11 mouse cellular contexts compared by ENCODE assay signal in genomic region chr9:99870780-99871555, GRCm38 (mm10). TPM values are rescaled to one million over a fixed set of nuclear protein-coding genes. Genes with fewer than 3 reads are reported as not detected.
DNase-seq lines count a peak whose midpoint lies in the region; ATAC-seq and TF ChIP-seq lines count a peak whose summit lies in the region.
"Had no signal": no experiment of that assay in that cellular context is flagged by ENCODE, and none has a peak within 500 bp of the region (broad histone marks: within the 10 kb centered on the region; RNA-seq: fewer than 3 reads in every experiment).

No protein-coding gene starts in this region.

- peaks cover 99% of the 10 kb centered on the region for H3K27me3 ChIP-seq in heart, embryonic 14.5 days (ENCODE audit: control insufficient read depth, insufficient read depth, low read length)
- peaks cover 40% of the 10 kb centered on the region for H3K27me3 ChIP-seq in hindbrain, embryonic 16.5 days (replicated peaks; ENCODE audit: control insufficient read depth, insufficient read depth, low read length)
- peaks cover 100% of the 10 kb centered on the region for H3K27me3 ChIP-seq in neural tube, embryonic 13.5 days

- no peak for DNase-seq in heart, adult 8-10 months (ENCODE audit: low spot score)
- DNase-seq in embryo, embryonic 9.5 days (ENCODE audit: extremely low spot score) = peak; percentile 47
- no peak for DNase-seq in spleen, postnatal 4 days (ENCODE audit: low spot score in 2 of 2)
- DNase-seq in adrenal gland, adult 8-10 months = no peak
- no peak for DNase-seq in left cerebral cortex, adult 2 months (ENCODE audit: extremely low spot score in 1 of 2, low spot score in 2 of 2)
- DNase-seq: kidney, adult 11 months; liver had no signal

- H3K9me3 ChIP-seq in heart, embryonic 14.5 days (ENCODE audit: control insufficient read depth, low read length) = no peaks in the 10 kb centered on the region
- no peaks in the 10 kb centered on the region for H3K9me3 ChIP-seq in hindbrain, embryonic 16.5 days (ENCODE audit: control insufficient read depth, low read length)
- H3K9me3 ChIP-seq in neural tube, embryonic 13.5 days = no peaks in the 10 kb centered on the region

- H3K4me1 ChIP-seq in heart, embryonic 14.5 days (ENCODE audit: control insufficient read depth in 2 of 2, insufficient read depth in 2 of 2, low read length in 2 of 2) = peaks cover 0 to 6% of the 10 kb centered on the region in 2 experiments; a peak in 2 of 4 replicates
- H3K4me1 ChIP-seq in hindbrain, embryonic 16.5 days (ENCODE audit: control insufficient read depth, insufficient read depth, low read depth, low read length) = peaks cover 16% of the 10 kb centered on the region
- peaks cover 33% of the 10 kb centered on the region for H3K4me1 ChIP-seq in neural tube, embryonic 13.5 days (replicated peaks)

- WGBS in heart, embryonic 14.5 days = 3% methylated on average over 37 of the region's 37 CpGs
- under 1% methylated on average over 37 of the region's 37 CpGs for WGBS in hindbrain, embryonic 16.5 days
- 1% methylated on average over 37 of the region's 37 CpGs for WGBS in neural tube, embryonic 13.5 days

- peak overlapping the region; percentile 18; the same call in 1 of the 2 replicates for H3K4me2 ChIP-seq in heart, embryonic 14.5 days (ENCODE audit: low read length)
- H3K4me2 ChIP-seq in hindbrain, embryonic 16.5 days (ENCODE audit: low read length) = peak overlapping the region; percentile 26
- peak overlapping the region; percentile 7; the same call in 1 of the 2 replicates for H3K4me2 ChIP-seq in neural tube, embryonic 13.5 days

- no peak for TF ChIP-seq CTCF in left cerebral cortex, adult 2 months (IDR thresholded peaks at IDR 0.05)

- no peaks in the 10 kb centered on the region for H3K36me3 ChIP-seq in heart, embryonic 14.5 days (ENCODE audit: control insufficient read depth, insufficient read depth, low read length)
- H3K36me3 ChIP-seq in hindbrain, embryonic 16.5 days (ENCODE audit: control insufficient read depth, insufficient read depth, low read length) = no peaks in the 10 kb centered on the region
- no peaks in the 10 kb centered on the region for H3K36me3 ChIP-seq in neural tube, embryonic 13.5 days

- ATAC-seq in heart, embryonic 14.5 days (ENCODE audit: insufficient number of reproducible peaks, insufficient read depth, low FRiP score, low read depth) = no peak
- no peak for ATAC-seq in hindbrain, embryonic 16.5 days
- ATAC-seq in neural tube, embryonic 13.5 days (ENCODE audit: low read depth) = no peak

- H3K27ac ChIP-seq in heart, embryonic 14.5 days (replicated peaks in 1 of 2; ENCODE audit: control insufficient read depth in 1 of 2, insufficient read depth in 1 of 2, low read depth in 2 of 2, low read length in 2 of 2) = no peak overlapping the region
- no peak overlapping the region for H3K27ac ChIP-seq in hindbrain, embryonic 16.5 days (ENCODE audit: low read depth, low read length)
- no peak overlapping the region for H3K27ac ChIP-seq in neural tube, embryonic 13.5 days (replicated peaks)
- no peak overlapping the region for H3K27ac ChIP-seq in left cerebral cortex, adult 2 months

- intact Hi-C loops in left cerebral cortex, adult 2 months (cut with DNase I) = loop anchor here (5.0 kb wide), 1 partner anchor 914 kb away; the partner anchor contains the start of gene Foxl2

- peak overlapping the region in 1 of 2 experiments; percentile 9; a peak in 1 of 4 replicates for H3K4me3 ChIP-seq in heart, embryonic 14.5 days (ENCODE audit: control insufficient read depth in 1 of 2, insufficient read depth in 1 of 2, low read depth in 1 of 2, low read length in 2 of 2)
- peak overlapping the region; percentile 14 for H3K4me3 ChIP-seq in hindbrain, embryonic 16.5 days (ENCODE audit: low read length)
- H3K4me3 ChIP-seq in neural tube, embryonic 13.5 days = 0 out of 2 replicates have a peak overlapping the region, but pooled peaks have one; percentile 1
- H3K4me3 ChIP-seq in left cerebral cortex, adult 2 months = no peak overlapping the region

- H3K9ac ChIP-seq in heart, embryonic 14.5 days (ENCODE audit: low read length) = no peak overlapping the region
- no peak overlapping the region for H3K9ac ChIP-seq in hindbrain, embryonic 16.5 days (ENCODE audit: low read depth, low read length)
- no peak overlapping the region for H3K9ac ChIP-seq in neural tube, embryonic 13.5 days

RNA-seq across cellular contexts. Expression of gene Sox14, which starts 5.0 kb away (rescaled TPM):
- not detected in 2 replicates for polyA plus RNA-seq in heart, embryonic 14.5 days (2014; fragmentation: Nextera tagmentation; extraction: Ambion mirVana)
- not detected for total RNA-seq in heart, adult 8-10 months (2022)
- polyA plus RNA-seq in hindbrain, embryonic 16.5 days (2015; fragmentation: Nextera tagmentation; extraction: Ambion mirVana) = 10.0 and 12.6 TPM in 2 replicates
- 10.2 and 11.3 TPM in 2 replicates for polyA plus RNA-seq in neural tube, embryonic 13.5 days (2015; fragmentation: Nextera tagmentation; extraction: Ambion mirVana)
- total RNA-seq in adrenal gland, adult 8-10 months (2022) = not detected
- total RNA-seq in left cerebral cortex, adult 2 months (2021) = not detected
- polyA plus RNA-seq: spleen, adult 2 months had no signal
